Mouse (Mus musculus): ENCODE results near the gene Hoxb8. TPM values are rescaled to one million over a fixed set of nuclear protein-coding genes. Genes with fewer than 3 reads are reported as not detected.

Hoxb8 gene
- polyA plus RNA-seq, 1 experiment: not detected

GRCm38 (mm10) chr11:96295092-96295835 is 13.6 kb downstream of the Hoxb8 start:
- TF ChIP-seq TAL1 (IDR thresholded peaks at IDR 0.05; ENCODE audit: low read length): no peak
- TF ChIP-seq GATA1 (IDR thresholded peaks at IDR 0.05; ENCODE audit: low read length): no peak
- Histone ChIP-seq H3K4me3 (replicated peaks) (no peak overlapping the region), H3K27me3 (ENCODE audit: control insufficient read depth) (peaks cover 100% of the 10 kb centered on the region), H3K9me3 (ENCODE audit: control insufficient read depth, low read length) (no peaks in the 10 kb centered on the region), H3K36me3 (ENCODE audit: control insufficient read depth) (no peaks in the 10 kb centered on the region), H3K4me1 (ENCODE audit: control insufficient read depth) (no peaks in the 10 kb centered on the region)

DNA sequence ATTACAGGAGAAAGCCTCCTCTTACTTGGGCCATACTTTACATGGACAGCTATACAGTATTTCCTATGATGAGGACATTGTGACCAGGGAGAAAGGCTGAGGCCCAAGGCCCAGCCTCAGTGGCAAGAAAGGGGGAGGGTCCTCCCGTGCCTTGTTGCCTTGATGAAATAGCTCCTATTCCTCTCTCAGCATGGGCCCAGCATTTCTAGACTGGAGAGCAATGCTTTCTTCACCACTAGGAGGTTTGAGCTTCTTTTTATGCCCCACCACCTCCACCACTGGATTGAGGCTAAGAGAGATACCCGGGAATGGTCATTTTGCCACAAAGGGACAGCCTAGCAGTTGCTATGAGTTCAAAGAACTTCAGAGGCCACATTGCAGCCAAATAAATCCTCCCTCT is 15.3 kb downstream of the Hoxb8 start:
- no peaks in the 10 kb centered on the region for H3K4me1 ChIP-seq (ENCODE audit: control insufficient read depth)
- no peaks in the 10 kb centered on the region for H3K9me3 ChIP-seq (ENCODE audit: control insufficient read depth, low read length)
- H3K27me3 ChIP-seq (ENCODE audit: control insufficient read depth): peaks cover 100% of the 10 kb centered on the region
- TF ChIP-seq TAL1 (IDR thresholded peaks at IDR 0.05; ENCODE audit: low read length) (no peak), GATA1 (IDR thresholded peaks at IDR 0.05; ENCODE audit: low read length) (no peak)
- H3K36me3 ChIP-seq (ENCODE audit: control insufficient read depth): no peaks in the 10 kb centered on the region
- no peak overlapping the region for H3K4me3 ChIP-seq (replicated peaks)

DNA sequence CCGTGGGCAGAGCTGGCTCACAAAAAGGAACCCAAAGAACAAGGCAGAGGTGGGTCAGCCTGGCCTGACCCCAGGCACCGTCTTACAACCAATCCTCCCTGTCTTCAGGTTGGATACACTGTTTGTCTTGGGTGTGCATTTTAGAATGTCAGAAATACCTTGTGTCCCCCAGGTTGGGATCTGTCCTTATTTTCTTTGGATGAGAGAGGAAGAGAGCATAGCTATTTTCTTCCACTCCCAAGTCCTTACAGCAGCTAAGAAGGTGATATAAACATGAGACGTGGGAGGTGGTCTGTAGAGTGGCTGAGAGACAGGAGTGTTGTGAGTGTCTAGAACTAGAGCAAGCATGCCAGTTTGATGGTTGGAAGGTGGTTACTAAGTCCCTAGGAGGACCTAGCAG is 15.7 kb downstream of the Hoxb8 start:
- no peak overlapping the region for H3K4me3 ChIP-seq (replicated peaks)
- TF ChIP-seq TAL1 (IDR thresholded peaks at IDR 0.05; ENCODE audit: low read length) (no peak), GATA1 (IDR thresholded peaks at IDR 0.05; ENCODE audit: low read length) (no peak)
- H3K36me3 ChIP-seq (ENCODE audit: control insufficient read depth): no peaks in the 10 kb centered on the region
- peaks cover 100% of the 10 kb centered on the region for H3K27me3 ChIP-seq (ENCODE audit: control insufficient read depth)
- H3K4me1 ChIP-seq (ENCODE audit: control insufficient read depth): no peaks in the 10 kb centered on the region
- no peaks in the 10 kb centered on the region for H3K9me3 ChIP-seq (ENCODE audit: control insufficient read depth, low read length)

- H3K36me3 ChIP-seq (ENCODE audit: control insufficient read depth): no peaks in the 10 kb centered on the region
- no peak for TF ChIP-seq GATA1 (IDR thresholded peaks at IDR 0.05; ENCODE audit: low read length)
- no peak for TF ChIP-seq TAL1 (IDR thresholded peaks at IDR 0.05; ENCODE audit: low read length)
- no peaks in the 10 kb centered on the region for H3K4me1 ChIP-seq (ENCODE audit: control insufficient read depth)
- H3K4me3 ChIP-seq (replicated peaks): no peak overlapping the region
- H3K27me3 ChIP-seq (ENCODE audit: control insufficient read depth): peaks cover 100% of the 10 kb centered on the region
- H3K9me3 ChIP-seq (ENCODE audit: control insufficient read depth, low read length): no peaks in the 10 kb centered on the region
These were observed 16.4 kb downstream of the Hoxb8 start for GRCm38 (mm10) chr11:96297968-96298635.

- TF ChIP-seq TAL1 (IDR thresholded peaks at IDR 0.05; ENCODE audit: low read length): no peak
- TF ChIP-seq GATA1 (IDR thresholded peaks at IDR 0.05; ENCODE audit: low read length): no peak
- Histone ChIP-seq H3K4me1 (ENCODE audit: control insufficient read depth) (no peaks in the 10 kb centered on the region), H3K36me3 (ENCODE audit: control insufficient read depth) (no peaks in the 10 kb centered on the region), H3K9me3 (ENCODE audit: control insufficient read depth, low read length) (no peaks in the 10 kb centered on the region), H3K27me3 (ENCODE audit: control insufficient read depth) (peaks cover 100% of the 10 kb centered on the region), H3K4me3 (replicated peaks) (no peak overlapping the region)
These were observed 17.4 kb downstream of the Hoxb8 start for GRCm38 (mm10) chr11:96298895-96299667.

GRCm38 (mm10) chr11:96299781-96300180 is 18.1 kb downstream of the Hoxb8 start:
- peaks cover 100% of the 10 kb centered on the region for H3K27me3 ChIP-seq (ENCODE audit: control insufficient read depth)
- TF ChIP-seq TAL1 (IDR thresholded peaks at IDR 0.05; ENCODE audit: low read length): no peak
- TF ChIP-seq GATA1 (IDR thresholded peaks at IDR 0.05; ENCODE audit: low read length): no peak
- H3K9me3 ChIP-seq (ENCODE audit: control insufficient read depth, low read length): no peaks in the 10 kb centered on the region
- H3K4me3 ChIP-seq (replicated peaks): no peak overlapping the region
- no peaks in the 10 kb centered on the region for H3K4me1 ChIP-seq (ENCODE audit: control insufficient read depth)
- H3K36me3 ChIP-seq (ENCODE audit: control insufficient read depth): no peaks in the 10 kb centered on the region

DNA sequence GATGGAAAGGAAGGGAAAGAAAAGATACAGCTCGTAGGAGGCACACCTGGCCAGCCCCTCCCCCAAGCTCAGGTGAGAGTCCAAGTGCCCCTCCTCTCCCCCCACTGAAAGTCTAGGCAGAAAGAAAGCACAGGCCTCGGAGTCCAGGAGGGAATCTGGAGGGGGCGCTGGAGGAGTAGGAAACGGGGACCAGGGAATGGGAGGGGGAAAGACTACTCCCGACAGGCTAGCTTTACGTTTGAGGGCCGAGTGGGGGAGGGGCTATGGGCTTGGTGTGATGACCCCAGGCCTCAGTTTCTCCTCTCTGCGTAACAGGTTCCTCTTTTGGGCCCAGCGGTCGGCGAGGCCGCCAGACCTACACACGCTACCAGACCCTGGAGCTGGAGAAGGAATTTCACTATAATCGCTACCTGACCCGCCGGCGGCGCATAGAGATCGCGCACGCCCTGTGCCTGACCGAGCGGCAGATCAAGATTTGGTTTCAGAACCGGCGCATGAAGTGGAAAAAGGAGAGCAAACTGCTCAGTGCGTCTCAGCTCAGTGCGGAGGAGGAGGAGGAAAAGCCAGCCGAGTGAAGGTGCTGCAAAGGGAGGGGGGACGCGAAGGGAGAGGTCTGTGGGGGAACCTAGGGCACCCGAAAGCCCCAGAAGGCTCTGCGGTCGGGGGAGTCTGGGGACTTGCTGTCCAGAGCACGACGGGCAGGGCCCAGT is 18.8 kb downstream of the Hoxb8 start:
- Histone ChIP-seq H3K36me3 (ENCODE audit: control insufficient read depth) (no peaks in the 10 kb centered on the region), H3K4me1 (ENCODE audit: control insufficient read depth) (no peaks in the 10 kb centered on the region), H3K27me3 (ENCODE audit: control insufficient read depth) (peaks cover 100% of the 10 kb centered on the region), H3K4me3 (replicated peaks) (no peak overlapping the region), H3K9me3 (ENCODE audit: control insufficient read depth, low read length) (no peaks in the 10 kb centered on the region)
- TF ChIP-seq TAL1 (IDR thresholded peaks at IDR 0.05; ENCODE audit: low read length) (no peak), GATA1 (IDR thresholded peaks at IDR 0.05; ENCODE audit: low read length) (no peak)

- H3K4me3 ChIP-seq (replicated peaks): no peak overlapping the region
- no peaks in the 10 kb centered on the region for H3K36me3 ChIP-seq (ENCODE audit: control insufficient read depth)
- no peaks in the 10 kb centered on the region for H3K9me3 ChIP-seq (ENCODE audit: control insufficient read depth, low read length)
- H3K4me1 ChIP-seq (ENCODE audit: control insufficient read depth): no peaks in the 10 kb centered on the region
- H3K27me3 ChIP-seq (ENCODE audit: control insufficient read depth): peaks cover 100% of the 10 kb centered on the region
- TF ChIP-seq GATA1 (IDR thresholded peaks at IDR 0.05; ENCODE audit: low read length): no peak
- no peak for TF ChIP-seq TAL1 (IDR thresholded peaks at IDR 0.05; ENCODE audit: low read length)
These were observed 19.3 kb downstream of the Hoxb8 start for GRCm38 (mm10) chr11:96301064-96301431.

All from erythroblast, embryonic 14.5 days (primary cell).